Mouse (Mus musculus) CH12.LX (cell line): ENCODE data around the gene Gpnmb.

ENCODE experiments used
- CTCF ChIP-seq, 2 experiments: IDR thresholded peaks in 1 of 2; conservative IDR thresholded peaks in 1 of 2; 2 replicates each; pipeline ENCODE4 v1.5.1; 2011 to 2012; ENCODE audit warnings: low read depth in 2 of 2, low read length in 2 of 2, improper control_type of control experiment in 1 of 2, inconsistent platforms in 1 of 2, mild to moderate bottlenecking in 1 of 2, moderate library complexity in 1 of 2
- POLR2A ChIP-seq: IDR thresholded peaks from 2 replicates; pipeline ENCODE4 v1.6.1; 2011; ENCODE audit warnings: low read depth, mild to moderate bottlenecking, improper control_type of control experiment, low read length
- UBTF ChIP-seq: IDR thresholded peaks from 2 replicates; pipeline ENCODE4 v1.6.1; 2012; ENCODE audit warnings: low read depth, mild to moderate bottlenecking, inconsistent platforms, low read length, improper control_type of control experiment, moderate library complexity
- USF1 ChIP-seq: IDR thresholded peaks from 2 replicates; pipeline ENCODE4 v1.6.1; 2014; ENCODE audit warnings: low read depth, mild to moderate bottlenecking, inconsistent platforms, low read length, improper control_type of control experiment
- ZNF384 ChIP-seq: IDR thresholded peaks from 2 replicates; pipeline ENCODE4 v1.6.1; 2012; ENCODE audit warnings: low read depth, low read length, improper control_type of control experiment, inconsistent platforms

DNA sequence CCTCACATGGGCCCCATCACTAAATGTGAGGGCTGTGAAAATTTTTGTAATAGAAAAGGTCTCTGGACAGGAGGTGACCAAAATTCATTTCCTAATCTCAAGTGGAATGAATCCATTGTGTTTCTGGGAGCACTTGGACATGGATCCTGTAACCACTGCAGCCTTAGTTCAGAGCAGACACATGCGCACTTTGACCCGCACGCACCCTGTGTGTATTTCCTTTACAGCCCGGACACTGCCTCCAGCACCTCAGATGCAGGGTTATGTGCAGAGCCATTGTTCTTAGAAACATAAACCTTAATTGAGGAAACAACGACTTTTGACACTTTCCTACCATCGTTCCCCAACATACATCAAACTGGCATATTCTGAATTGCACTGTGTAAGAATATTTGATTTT, 78.1 kb downstream of the Gpnmb start:
- TF ChIP-seq CTCF (conservative IDR thresholded peaks at IDR 0.05 in 1 of 2, IDR thresholded peaks at IDR 0.05 in 1 of 2; ENCODE audit: low read depth in 2 of 2, low read length in 2 of 2) (no peak), ZNF384 (no peak), UBTF (no peak), POLR2A (no peak), USF1 (no peak)
